Mouse (Mus musculus): ENCODE results near the gene Noa1.

Gene Noa1

GRCm38 (mm10) chr5:77252115-77252827, 57.6 kb downstream of the Noa1 start:
- DNase-seq: no peak

GRCm38 (mm10) chr5:77251656-77252055, 58.2 kb downstream of the Noa1 start:
- no peak for DNase-seq

- no peak for DNase-seq
These were observed 59.8 kb downstream of the Noa1 start for GRCm38 (mm10) chr5:77250083-77250482.

GRCm38 (mm10) chr5:77245787-77246671, 63.9 kb downstream of the Noa1 start:
- peak; percentile 51 for DNase-seq

GRCm38 (mm10) chr5:77245463-77245786, 64.5 kb downstream of the Noa1 start:
- no peak for DNase-seq

GRCm38 (mm10) chr5:77244331-77244987, 65.4 kb downstream of the Noa1 start:
- DNase-seq: no peak

All from spleen, adult 18-20 months (tissue).